Mouse (Mus musculus) myocyte (in vitro differentiated cells): ENCODE measurements around the gene Nr2f1. TPM values are rescaled to one million over a fixed set of nuclear protein-coding genes. Genes with fewer than 3 reads are reported as not detected.

Experiments used
- H3K27me3 ChIP-seq: one replicate; pipeline ENCODE4 v1.6.1; 2011; ENCODE audit not compliant: control insufficient read depth, insufficient read depth, insufficient read length
- H3K36me3 ChIP-seq: one replicate; pipeline ENCODE4 v1.6.1; 2011; ENCODE audit not compliant: control insufficient read depth, insufficient read depth
- H3K4me2 ChIP-seq: one replicate; pipeline ENCODE4 v1.6.1; 2011; ENCODE audit warnings: low read depth, control low read depth
- H3K4me3 ChIP-seq: one replicate; pipeline ENCODE4 v1.5.1; 2011; ENCODE audit warnings: mild to moderate bottlenecking, control low read depth, moderate library complexity
- H3K79me2 ChIP-seq: one replicate; pipeline ENCODE4 v1.6.1; 2011; ENCODE audit not compliant: control insufficient read depth, insufficient read depth
- H3ac ChIP-seq: one replicate; pipeline ENCODE4 v1.6.1; 2011; ENCODE audit not compliant: control insufficient read depth, insufficient read length
- CEBPB ChIP-seq: IDR thresholded peaks from 2 replicates; pipeline ENCODE4 v1.6.1; 2011; ENCODE audit warnings: mild to moderate bottlenecking, moderate library complexity; ENCODE audit not compliant: poor library complexity, insufficient read depth, severe bottlenecking
- E2F4 ChIP-seq: IDR thresholded peaks from one replicate; pipeline ENCODE4 v1.6.1; 2011; ENCODE audit warnings: mild to moderate bottlenecking, control low read depth, moderate library complexity; ENCODE audit not compliant: insufficient read depth
- MAX ChIP-seq: IDR thresholded peaks from one replicate; pipeline ENCODE4 v1.6.1; 2011; ENCODE audit warnings: low read depth, mild to moderate bottlenecking, control low read depth
- MYOD1 ChIP-seq, 3 experiments: IDR thresholded peaks; one replicate each; pipeline ENCODE4 v1.6.1; 2011; ENCODE audit warnings: control low read depth in 2 of 3, low read depth in 2 of 3, mild to moderate bottlenecking in 2 of 3, moderate library complexity in 1 of 3; ENCODE audit not compliant: insufficient read length in 2 of 3, control insufficient read depth in 1 of 3
- MYOG ChIP-seq, 3 experiments: IDR thresholded peaks; one replicate each; pipeline ENCODE4 v1.6.1; 2011; ENCODE audit warnings: control low read depth in 2 of 3, low read depth in 2 of 3, mild to moderate bottlenecking in 2 of 3; ENCODE audit not compliant: insufficient read length in 2 of 3, control insufficient read depth in 1 of 3, insufficient read depth in 1 of 3
- POLR2A ChIP-seq: IDR thresholded peaks from one replicate; pipeline ENCODE4 v1.6.1; 2011; ENCODE audit warnings: low read depth, mild to moderate bottlenecking, control low read depth, moderate library complexity; ENCODE audit not compliant: insufficient read length
- POLR2AphosphoS2 ChIP-seq: IDR thresholded peaks from one replicate; pipeline ENCODE4 v1.6.1; 2011; ENCODE audit warnings: low read depth, control low read depth; ENCODE audit not compliant: insufficient read length
- REST ChIP-seq: IDR thresholded peaks from one replicate; pipeline ENCODE4 v1.6.1; 2011; ENCODE audit warnings: mild to moderate bottlenecking, control low read depth, moderate library complexity; ENCODE audit not compliant: insufficient read depth, insufficient read length
- SRF ChIP-seq: IDR thresholded peaks from one replicate; pipeline ENCODE4 v1.6.1; 2011; ENCODE audit warnings: low read depth; ENCODE audit not compliant: control insufficient read depth, insufficient read length
- TCF12 ChIP-seq: IDR thresholded peaks from one replicate; pipeline ENCODE4 v1.6.1; 2011; ENCODE audit warnings: mild to moderate bottlenecking, control low read depth; ENCODE audit not compliant: poor library complexity, insufficient read depth, severe bottlenecking
- TCF3 ChIP-seq: IDR thresholded peaks from one replicate; pipeline ENCODE4 v1.6.1; 2011; ENCODE audit warnings: low read depth, control low read depth; ENCODE audit not compliant: insufficient read length
- USF1 ChIP-seq: IDR thresholded peaks from one replicate; pipeline ENCODE4 v1.6.1; 2011; ENCODE audit warnings: low read depth, mild to moderate bottlenecking, control low read depth, moderate library complexity
- polyA plus RNA-seq: library from polyadenylated mRNA; unstranded; fragments of >200 nt; fragmentation: generic; extraction: Trizol; gene quantifications from one replicate; pipeline ENCODE4 v1.2.1, GENCODE M21; 2012; ENCODE audit warnings: missing spikeins

Nr2f1 gene
- polyA plus RNA-seq, 1 experiment, result 5.8 TPM

GRCm38 (mm10) chr13:78164941-78165340, 34.6 kb downstream of the Nr2f1 start:
- no peaks in the 10 kb centered on the region for H3K36me3 ChIP-seq
- H3ac ChIP-seq, result no peak overlapping the region
- no peak overlapping the region for H3K4me3 ChIP-seq
- no peaks in the 10 kb centered on the region for H3K79me2 ChIP-seq
- TF ChIP-seq TCF12 (no peak), USF1 (no peak), SRF (no peak), POLR2AphosphoS2 (no peak), POLR2A (no peak), MAX (no peak), TCF3 (no peak), MYOG (IDR thresholded peaks at IDR 0.05; ENCODE audit: control insufficient read depth in 1 of 3, insufficient read depth in 1 of 3, insufficient read length in 2 of 3, low read depth in 2 of 3) (no peak), REST (no peak), CEBPB (no peak)
- H3K27me3 ChIP-seq, result no peaks in the 10 kb centered on the region
- H3K4me2 ChIP-seq, result no peak overlapping the region

- TF ChIP-seq REST, result no peak
- TF ChIP-seq POLR2A, result peak; percentile 49
- no peak for TF ChIP-seq SRF
- TF ChIP-seq USF1, result no peak
- no peak for TF ChIP-seq CEBPB
- TF ChIP-seq POLR2AphosphoS2, result peak; percentile 19
- TF ChIP-seq MAX, result no peak
- TF ChIP-seq TCF3, result no peak
- no peak for TF ChIP-seq MYOD1 (IDR thresholded peaks at IDR 0.05; ENCODE audit: control insufficient read depth in 1 of 3, insufficient read length in 2 of 3, low read depth in 2 of 3)
- no peak for TF ChIP-seq TCF12
- Histone ChIP-seq H3K27me3 (no peaks in the 10 kb centered on the region), H3K4me2 (peak overlapping the region; percentile 81), H3ac (peak overlapping the region; percentile 46), H3K79me2 (no peaks in the 10 kb centered on the region), H3K36me3 (no peaks in the 10 kb centered on the region), H3K4me3 (peak overlapping the region; percentile 30)
These were observed 36.2 kb downstream of the Nr2f1 start for GRCm38 (mm10) chr13:78163087-78163958.

GRCm38 (mm10) chr13:78162149-78162548, 37.4 kb downstream of the Nr2f1 start:
- H3K79me2 ChIP-seq, result no peaks in the 10 kb centered on the region
- no peak overlapping the region for H3ac ChIP-seq
- no peak overlapping the region for H3K4me3 ChIP-seq
- no peaks in the 10 kb centered on the region for H3K27me3 ChIP-seq
- no peaks in the 10 kb centered on the region for H3K36me3 ChIP-seq
- TF ChIP-seq MAX, result no peak
- no peak for TF ChIP-seq MYOD1 (IDR thresholded peaks at IDR 0.05; ENCODE audit: control insufficient read depth in 1 of 3, insufficient read length in 2 of 3, low read depth in 2 of 3)
- no peak for TF ChIP-seq USF1
- TF ChIP-seq REST, result no peak
- no peak for TF ChIP-seq SRF
- no peak for TF ChIP-seq CEBPB
- no peak for TF ChIP-seq TCF12
- no peak for TF ChIP-seq TCF3
- no peak for TF ChIP-seq POLR2AphosphoS2
- TF ChIP-seq MYOG (IDR thresholded peaks at IDR 0.05; ENCODE audit: control insufficient read depth in 1 of 3, insufficient read depth in 1 of 3, insufficient read length in 2 of 3, low read depth in 2 of 3), result no peak
- TF ChIP-seq E2F4, result no peak
- TF ChIP-seq POLR2A, result no peak
- no peak overlapping the region for H3K4me2 ChIP-seq

- TF ChIP-seq MYOG (IDR thresholded peaks at IDR 0.05; ENCODE audit: control insufficient read depth in 1 of 3, insufficient read depth in 1 of 3, insufficient read length in 2 of 3, low read depth in 2 of 3), result no peak
- TF ChIP-seq TCF3, result no peak
- no peak for TF ChIP-seq SRF
- no peak for TF ChIP-seq USF1
- no peak for TF ChIP-seq POLR2AphosphoS2
- TF ChIP-seq TCF12, result no peak
- H3K36me3 ChIP-seq, result no peaks in the 10 kb centered on the region
- H3K4me2 ChIP-seq, result no peak overlapping the region
- no peaks in the 10 kb centered on the region for H3K27me3 ChIP-seq
- no peak overlapping the region for H3ac ChIP-seq
- no peak overlapping the region for H3K4me3 ChIP-seq
- H3K79me2 ChIP-seq, result no peaks in the 10 kb centered on the region
These were observed 42.1 kb downstream of the Nr2f1 start for GRCm38 (mm10) chr13:78157465-78157864.

Other genes starting within 250 kb of the Nr2f1 start
- gene Pou5f2, start 174.9 kb downstream of the Nr2f1 start, polyA plus RNA-seq, result 0.04 TPM